Mouse (Mus musculus) hindbrain, embryonic 13.5 days (tissue): ENCODE results near the gene Ctr9. TPM values are rescaled to one million over a fixed set of nuclear protein-coding genes. Genes with fewer than 3 reads are reported as not detected.

Experiments used
- ATAC-seq: fragments of 200-750 bp; cut with Nextera tagmentation; 2 replicates; pipeline ENCODE4 v1.8.0; 2017; ENCODE audit warnings: moderate TSS enrichment; ENCODE audit not compliant: low FRiP score
- H3K27ac ChIP-seq: fragments of 300-500 bp; sonication (generic); 2 replicates; pipeline ENCODE4 v1.5.1; 2015; ENCODE audit warnings: inconsistent platforms, mild to moderate bottlenecking, moderate library complexity
- H3K27me3 ChIP-seq: fragments of 300-500 bp; sonication (generic); 2 replicates; pipeline ENCODE4 v1.6.1; 2015; ENCODE audit warnings: mild to moderate bottlenecking, inconsistent platforms
- H3K36me3 ChIP-seq: fragments of 300-500 bp; sonication (generic); 2 replicates; pipeline ENCODE4 v1.6.1; 2015; ENCODE audit warnings: mild to moderate bottlenecking, inconsistent platforms
- H3K4me1 ChIP-seq: fragments of 300-500 bp; sonication (generic); replicated peaks from 2 replicates; pipeline ENCODE4 v1.6.1; 2015; ENCODE audit warnings: inconsistent platforms
- H3K4me2 ChIP-seq: fragments of 300-500 bp; sonication (generic); 2 replicates; pipeline ENCODE4 v1.6.1; 2015; ENCODE audit warnings: inconsistent platforms, mild to moderate bottlenecking, moderate library complexity
- H3K4me3 ChIP-seq: fragments of 300-500 bp; sonication (generic); 2 replicates; pipeline ENCODE4 v1.5.1; 2015; ENCODE audit warnings: mild to moderate bottlenecking, inconsistent platforms
- H3K9ac ChIP-seq: fragments of 300-500 bp; sonication (generic); 2 replicates; pipeline ENCODE4 v1.6.1; 2015; ENCODE audit warnings: mild to moderate bottlenecking, inconsistent platforms
- H3K9me3 ChIP-seq: fragments of 300-500 bp; sonication (generic); 2 replicates; pipeline ENCODE4 v1.6.1; 2016; ENCODE audit warnings: inconsistent platforms
- WGBS: fragments of 180-500 bp; shearing (Covaris S2); methylation state at CpG from one replicate; pipeline ENCODE4 v1.1.7; 2015; 5-methylcytosine and 5-hydroxymethylcytosine counted together
- polyA plus RNA-seq: library from polyadenylated mRNA; unstranded; fragments of >200 nt; fragmentation: Nextera tagmentation; extraction: Ambion mirVana; gene quantifications from 2 replicates; pipeline ENCODE4 v1.2.1, GENCODE M21; 2015

The Ctr9 gene
- polyA plus RNA-seq, 1 experiment from 2014 or later = 94.3 TPM

GRCm38 (mm10) chr7:111004136-111004840 lies 24.5 kb upstream of the Ctr9 start:
- Histone ChIP-seq H3K9me3 (no peaks in the 10 kb centered on the region), H3K27ac (no peak overlapping the region), H3K4me2 (no peak overlapping the region), H3K4me1 (no peaks in the 10 kb centered on the region), H3K27me3 (no peaks in the 10 kb centered on the region), H3K36me3 (no peaks in the 10 kb centered on the region), H3K9ac (no peak overlapping the region), H3K4me3 (no peak overlapping the region)
- WGBS = 93% methylated on average over 3 of the region's 3 CpGs
- ATAC-seq = no peak

- no peaks in the 10 kb centered on the region for H3K4me1 ChIP-seq
- ATAC-seq = no peak
- no peaks in the 10 kb centered on the region for H3K9me3 ChIP-seq
- WGBS = 82% methylated on average over 7 of the region's 7 CpGs
- H3K27ac ChIP-seq = no peak overlapping the region
- no peak overlapping the region for H3K9ac ChIP-seq
- H3K27me3 ChIP-seq = no peaks in the 10 kb centered on the region
- no peak overlapping the region for H3K4me3 ChIP-seq
- H3K36me3 ChIP-seq = no peaks in the 10 kb centered on the region
- no peak overlapping the region for H3K4me2 ChIP-seq
These were observed 14.6 kb upstream of the Ctr9 start for GRCm38 (mm10) chr7:111014039-111014605.

- Histone ChIP-seq H3K4me1 (no peaks in the 10 kb centered on the region), H3K27ac (no peak overlapping the region), H3K4me2 (no peak overlapping the region), H3K36me3 (no peaks in the 10 kb centered on the region), H3K27me3 (no peaks in the 10 kb centered on the region), H3K4me3 (no peak overlapping the region), H3K9ac (no peak overlapping the region), H3K9me3 (no peaks in the 10 kb centered on the region)
- ATAC-seq = peak; percentile 69; the same call in 1 of the 2 replicates
- whole genome bisulfite sequencing = 39% methylated on average over 5 of the region's 5 CpGs
These were observed 13.9 kb upstream of the Ctr9 start for GRCm38 (mm10) chr7:111014893-111015292.

- no peak overlapping the region for H3K27ac ChIP-seq
- no peaks in the 10 kb centered on the region for H3K9me3 ChIP-seq
- no peaks in the 10 kb centered on the region for H3K27me3 ChIP-seq
- no peak overlapping the region for H3K9ac ChIP-seq
- no peaks in the 10 kb centered on the region for H3K4me1 ChIP-seq
- no peak overlapping the region for H3K4me3 ChIP-seq
- 67% methylated on average over 5 of the region's 5 CpGs for WGBS
- ATAC-seq = no peak
- H3K4me2 ChIP-seq = no peak overlapping the region
- no peaks in the 10 kb centered on the region for H3K36me3 ChIP-seq
These were observed 13.0 kb upstream of the Ctr9 start for GRCm38 (mm10) chr7:111015731-111016130.

GRCm38 (mm10) chr7:111016921-111017320 lies 11.8 kb upstream of the Ctr9 start:
- Histone ChIP-seq H3K27me3 (no peaks in the 10 kb centered on the region), H3K27ac (no peak overlapping the region), H3K9ac (no peak overlapping the region), H3K4me2 (no peak overlapping the region), H3K4me3 (no peak overlapping the region), H3K36me3 (no peaks in the 10 kb centered on the region), H3K9me3 (no peaks in the 10 kb centered on the region), H3K4me1 (no peaks in the 10 kb centered on the region)
- 80% methylated on average over 3 of the region's 3 CpGs for WGBS
- ATAC-seq = no peak

- H3K9ac ChIP-seq = no peak overlapping the region
- no peak overlapping the region for H3K4me3 ChIP-seq
- H3K36me3 ChIP-seq = no peaks in the 10 kb centered on the region
- H3K9me3 ChIP-seq = no peaks in the 10 kb centered on the region
- 87% methylated on average over 4 of the region's 4 CpGs for WGBS
- H3K4me2 ChIP-seq = no peak overlapping the region
- no peak for ATAC-seq
- H3K4me1 ChIP-seq = peaks cover 7% of the 10 kb centered on the region
- H3K27ac ChIP-seq = no peak overlapping the region
- H3K27me3 ChIP-seq = no peaks in the 10 kb centered on the region
These were observed 7.9 kb upstream of the Ctr9 start for GRCm38 (mm10) chr7:111020814-111021213.

GRCm38 (mm10) chr7:111024068-111024594 lies 4.6 kb upstream of the Ctr9 start:
- 13% methylated on average over 8 of the region's 8 CpGs for WGBS
- Histone ChIP-seq H3K9me3 (no peaks in the 10 kb centered on the region), H3K27ac (0 out of 2 replicates have a peak overlapping the region, but pooled peaks have one; percentile 46), H3K27me3 (no peaks in the 10 kb centered on the region), H3K4me2 (no peak overlapping the region), H3K36me3 (no peaks in the 10 kb centered on the region), H3K4me1 (peaks cover 9% of the 10 kb centered on the region), H3K4me3 (no peak overlapping the region), H3K9ac (0 out of 2 replicates have a peak overlapping the region, but pooled peaks have one; percentile 39)
- no peak for ATAC-seq

GRCm38 (mm10) chr7:111024912-111025311 lies 3.8 kb upstream of the Ctr9 start:
- Histone ChIP-seq H3K4me3 (no peak overlapping the region), H3K27me3 (no peaks in the 10 kb centered on the region), H3K27ac (no peak overlapping the region), H3K36me3 (no peaks in the 10 kb centered on the region), H3K4me2 (no peak overlapping the region), H3K9me3 (no peaks in the 10 kb centered on the region), H3K4me1 (peaks cover 15% of the 10 kb centered on the region), H3K9ac (no peak overlapping the region)
- WGBS = 69% methylated on average over 4 of the region's 4 CpGs
- ATAC-seq = no peak

GRCm38 (mm10) chr7:111029046-111029553 lies 349 bp downstream of the Ctr9 start:
- WGBS = under 1% methylated on average over 29 of the region's 29 CpGs

GRCm38 (mm10) chr7:111048920-111049319 lies 20.2 kb downstream of the Ctr9 start:
- H3K9ac ChIP-seq = no peak overlapping the region
- no peak overlapping the region for H3K4me3 ChIP-seq
- H3K36me3 ChIP-seq = peaks cover 97% of the 10 kb centered on the region
- H3K9me3 ChIP-seq = no peaks in the 10 kb centered on the region
- 83% methylated on average over 5 of the region's 5 CpGs for WGBS
- no peak overlapping the region for H3K4me2 ChIP-seq
- H3K4me1 ChIP-seq = no peaks in the 10 kb centered on the region
- no peak overlapping the region for H3K27ac ChIP-seq
- H3K27me3 ChIP-seq = no peaks in the 10 kb centered on the region
- ATAC-seq = no peak

More at GRCm38 (mm10) chr7:111029046-111029553, 349 bp downstream of the Ctr9 start:
- Histone ChIP-seq H3K27me3 (no peaks in the 10 kb centered on the region), H3K9me3 (no peaks in the 10 kb centered on the region), H3K4me2 (peak overlapping the region; percentile 66), H3K36me3 (peaks cover 26% of the 10 kb centered on the region), H3K27ac (peak overlapping the region; percentile 96), H3K9ac (peak overlapping the region; percentile 88), H3K4me3 (peak overlapping the region; percentile 79), H3K4me1 (peaks cover 21% of the 10 kb centered on the region)
- peak; percentile 64 for ATAC-seq

GRCm38 (mm10) chr7:111049652-111050421 lies 21.1 kb downstream of the Ctr9 start:
- H3K4me1 ChIP-seq = no peaks in the 10 kb centered on the region
- H3K4me3 ChIP-seq = no peak overlapping the region
- ATAC-seq = no peak
- peaks cover 97% of the 10 kb centered on the region for H3K36me3 ChIP-seq
- H3K4me2 ChIP-seq = no peak overlapping the region
- H3K9ac ChIP-seq = no peak overlapping the region
- H3K27ac ChIP-seq = no peak overlapping the region
- H3K27me3 ChIP-seq = no peaks in the 10 kb centered on the region
- no peaks in the 10 kb centered on the region for H3K9me3 ChIP-seq
- WGBS = 56% methylated on average over 6 of the region's 6 CpGs

GRCm38 (mm10) chr7:111055221-111055620 lies 26.5 kb downstream of the Ctr9 start:
- WGBS = 93% methylated on average over 19 of the region's 19 CpGs
- Histone ChIP-seq H3K27ac (no peak overlapping the region), H3K4me1 (peaks cover 7% of the 10 kb centered on the region), H3K36me3 (peaks cover 82% of the 10 kb centered on the region), H3K4me3 (no peak overlapping the region), H3K9ac (no peak overlapping the region), H3K9me3 (no peaks in the 10 kb centered on the region), H3K4me2 (no peak overlapping the region), H3K27me3 (no peaks in the 10 kb centered on the region)
- no peak for ATAC-seq
